Comparison of ENCODE assay signal across 11 mouse cellular contexts in genomic region chr10:42091546-42092168, GRCm38 (mm10).
DNase-seq lines count a peak whose midpoint lies in the region; ATAC-seq lines count a peak whose summit lies in the region.
"Had no signal": no experiment of that assay in that cellular context is flagged by ENCODE, and none has a peak within 500 bp of the region (broad histone marks: within the 10 kb centered on the region; RNA-seq: fewer than 3 reads in every experiment).

No protein-coding gene starts in this region.

- H3K4me2 ChIP-seq in heart, embryonic 14.5 days (ENCODE audit: low read length), result no peak overlapping the region
- H3K4me2 ChIP-seq in liver, embryonic 13.5 days, result peak overlapping the region; percentile 31
- H3K4me2 ChIP-seq: forebrain, embryonic 13.5 days; hindbrain, embryonic 14.5 days; midbrain, embryonic 15.5 days had no signal

- no peaks in the 10 kb centered on the region for H3K27me3 ChIP-seq in heart, embryonic 14.5 days (ENCODE audit: control insufficient read depth, insufficient read depth, low read length)
- no peaks in the 10 kb centered on the region for H3K27me3 ChIP-seq in liver, embryonic 13.5 days

- H3K9ac ChIP-seq in heart, embryonic 14.5 days (ENCODE audit: low read length), result no peak overlapping the region
- no peak overlapping the region; the same call in 1 of the 2 replicates for H3K9ac ChIP-seq in liver, embryonic 13.5 days
- H3K9ac ChIP-seq: forebrain, embryonic 13.5 days; hindbrain, embryonic 14.5 days; midbrain, embryonic 15.5 days had no signal

- H3K4me3 ChIP-seq in heart, embryonic 14.5 days (ENCODE audit: control insufficient read depth in 1 of 2, insufficient read depth in 1 of 2, low read depth in 1 of 2, low read length in 2 of 2), result no peak overlapping the region
- no peak overlapping the region for H3K4me3 ChIP-seq in liver, embryonic 13.5 days (replicated peaks)
- H3K4me3 ChIP-seq: forebrain, embryonic 13.5 days; midbrain, embryonic 15.5 days had no signal

- ATAC-seq in heart, embryonic 14.5 days (ENCODE audit: insufficient number of reproducible peaks, insufficient read depth, low FRiP score, low read depth), result 0 out of 2 replicates have a peak, but pooled peaks have one; percentile 11
- ATAC-seq in liver, embryonic 13.5 days (ENCODE audit: low read depth), result peak; percentile 95
- ATAC-seq: forebrain, embryonic 13.5 days; midbrain, embryonic 15.5 days had no signal

- H3K4me1 ChIP-seq in heart, embryonic 14.5 days (ENCODE audit: control insufficient read depth in 2 of 2, insufficient read depth in 2 of 2, low read length in 2 of 2), result peaks cover 35 to 40% of the 10 kb centered on the region in 2 experiments
- H3K4me1 ChIP-seq in liver, embryonic 13.5 days (replicated peaks), result peaks cover 44% of the 10 kb centered on the region

- DNase-seq in heart, adult 9 months (ENCODE audit: low spot score in 2 of 2), result no peak
- DNase-seq in retina, postnatal 1 day, result peak; percentile 45
- no peak for DNase-seq in retina, embryonic 14.5 days (ENCODE audit: low spot score)
- DNase-seq in liver, embryonic 13.5 days, result peak; percentile 32
- DNase-seq in urinary bladder, postnatal 4 days (ENCODE audit: low spot score in 2 of 2), result no peak
- no peak for DNase-seq in adrenal gland, postnatal 4 days (ENCODE audit: low spot score in 2 of 2)
- DNase-seq: thymus, postnatal 36 days had no signal

- H3K9me3 ChIP-seq in heart, embryonic 14.5 days (ENCODE audit: control insufficient read depth, low read length), result no peaks in the 10 kb centered on the region
- H3K9me3 ChIP-seq in liver, embryonic 13.5 days (replicated peaks), result no peaks in the 10 kb centered on the region
- H3K9me3 ChIP-seq: forebrain, embryonic 13.5 days; midbrain, embryonic 15.5 days had no signal

- peak overlapping the region in 1 of 2 experiments; percentile 66; a peak in 2 of 4 replicates for H3K27ac ChIP-seq in heart, embryonic 14.5 days (replicated peaks in 1 of 2; ENCODE audit: control insufficient read depth in 1 of 2, insufficient read depth in 1 of 2, low read depth in 2 of 2, low read length in 2 of 2)
- peak overlapping the region; percentile 51; the same call in 1 of the 2 replicates for H3K27ac ChIP-seq in liver, embryonic 13.5 days
- H3K27ac ChIP-seq: forebrain, embryonic 13.5 days; hindbrain, embryonic 14.5 days; midbrain, embryonic 15.5 days had no signal

- 42% methylated on average over 11 of the region's 11 CpGs for WGBS in heart, embryonic 14.5 days
- 43% methylated on average over 11 of the region's 11 CpGs for WGBS in liver, embryonic 13.5 days (ENCODE audit: insufficient replicate concordance)

- H3K36me3 ChIP-seq in heart, embryonic 14.5 days (ENCODE audit: control insufficient read depth, insufficient read depth, low read length), result no peaks in the 10 kb centered on the region
- H3K36me3 ChIP-seq in liver, embryonic 13.5 days, result no peaks in the 10 kb centered on the region
- H3K36me3 ChIP-seq: midbrain, embryonic 15.5 days had no signal

Comparison
In these comparisons a context has a peak if more than half of its experiments do, and no peak if none do; other contexts are left out.
1. DNase-seq: peak in retina, postnatal 1 day (single experiment) and liver, embryonic 13.5 days (single experiment); none in heart, adult 9 months (0 of 2), retina, embryonic 14.5 days (single experiment), urinary bladder, postnatal 4 days (0 of 2) and adrenal gland, postnatal 4 days (0 of 2).